Mouse (Mus musculus) telencephalon, adult 2 months (tissue): ENCODE measurements around the gene Trex2.
"Not testable (repeated sequence)": the region's sequence is repeated elsewhere in the genome, so short reads cannot be mapped to it uniquely, and the experiment has no call there.

Experiments
- DNase-seq: peaks from one replicate; pipeline ENCODE4 v3.0.0-alpha.2; 2011; ENCODE audit warnings: low read depth, low spot score

Trex2 gene

GRCm38 (mm10) chrX:73430036-73430435 lies 5.1 kb downstream of the Trex2 start:
- no peak for DNase-seq

- no peak for DNase-seq
These were observed 22.4 kb downstream of the Trex2 start for GRCm38 (mm10) chrX:73412767-73413166.

DNA sequence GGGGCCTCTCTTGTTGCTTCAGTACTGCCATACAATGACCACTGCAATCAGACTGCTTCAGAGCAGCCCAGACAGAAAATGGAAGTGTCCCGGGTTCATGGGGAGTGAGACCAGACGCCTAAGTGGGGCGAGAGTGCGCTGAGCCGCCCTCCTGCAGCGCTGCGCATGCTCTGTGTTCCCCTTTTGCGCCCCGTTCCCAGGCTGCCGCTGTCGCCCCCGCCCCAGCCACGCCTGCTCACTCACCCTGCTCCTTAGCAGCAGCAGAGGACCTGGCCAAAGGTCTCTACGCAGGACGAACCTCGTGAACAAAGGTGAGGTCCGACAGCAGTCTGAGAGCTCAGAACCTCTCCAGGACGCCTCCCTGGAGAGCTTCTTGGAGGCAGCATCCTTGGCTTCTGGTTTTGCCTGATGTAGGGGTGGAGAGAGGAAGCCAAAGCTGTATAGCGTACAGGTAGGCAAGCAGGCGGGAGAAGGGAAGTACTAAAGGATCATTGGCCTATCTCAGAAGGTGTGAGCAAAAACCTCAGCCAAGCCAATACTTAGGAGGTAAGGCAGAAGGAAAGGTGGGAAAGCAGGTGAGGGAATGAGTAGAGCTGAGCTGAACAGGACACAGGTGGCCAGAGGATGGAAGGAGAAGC lies 24.1 kb downstream of the Trex2 start, which contains the start of gene Zfp92:
Zfp92 (plus strand) TSS at position 217 of the 638 bp plus-strand sequence.
- no peak for DNase-seq

DNA sequence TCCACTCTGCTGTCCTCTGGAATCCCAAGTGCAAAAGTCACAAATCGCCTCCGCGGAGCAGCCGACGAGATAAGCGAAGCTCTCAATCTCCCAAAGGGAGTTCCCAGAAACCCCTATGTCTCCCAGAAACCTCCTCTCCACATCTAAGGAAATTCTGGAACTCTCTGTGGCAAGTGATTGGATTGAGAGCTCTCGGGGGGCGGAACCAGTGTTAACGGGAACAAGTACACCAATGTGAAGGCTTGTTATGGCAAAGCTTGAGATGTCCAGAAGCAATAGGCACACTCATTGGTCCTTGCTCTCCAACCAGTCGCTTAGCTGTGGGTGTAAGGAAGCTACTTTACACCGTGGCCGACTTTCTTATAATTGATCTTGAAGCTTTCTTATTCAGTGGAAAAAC lies 33.5 kb downstream of the Trex2 start:
- no peak for DNase-seq

DNA sequence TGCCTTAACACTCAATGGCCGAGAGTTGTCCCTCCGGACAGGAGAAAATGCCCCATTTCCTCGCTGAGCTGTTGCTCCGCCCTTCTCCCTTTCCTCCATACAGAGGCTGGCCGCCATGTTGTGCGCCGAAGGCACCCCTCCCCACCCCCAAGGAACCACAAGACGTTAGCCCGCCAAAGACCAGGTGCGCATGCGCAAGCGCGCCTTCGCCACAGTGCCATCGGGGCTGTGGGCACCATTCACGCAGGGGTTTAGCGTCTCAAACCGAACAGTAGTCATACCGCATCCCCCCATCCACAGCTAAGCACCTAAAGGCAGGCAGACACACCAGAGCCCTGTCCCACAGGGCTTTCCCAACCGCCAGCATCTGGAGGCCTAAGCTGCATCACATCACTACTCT lies 34.2 kb downstream of the Trex2 start:
- DNase-seq, result no peak

GRCm38 (mm10) chrX:73398636-73399035 lies 36.5 kb downstream of the Trex2 start, which contains the start of gene Gm18336:
Gene Gm18336 (minus strand): TSS chrX:73398736.
- DNase-seq, result not testable (repeated sequence)

- DNase-seq, result no peak
These were observed 38.7 kb downstream of the Trex2 start for GRCm38 (mm10) chrX:73396446-73396845.

- DNase-seq, result no peak
These were observed 43.7 kb downstream of the Trex2 start for GRCm38 (mm10) chrX:73391481-73391880.

- no peak for DNase-seq
These were observed 50.2 kb downstream of the Trex2 start for GRCm38 (mm10) chrX:73384924-73385323.

GRCm38 (mm10) chrX:73384419-73384818 lies 50.7 kb downstream of the Trex2 start:
- DNase-seq, result peak; percentile 11
